Mouse (Mus musculus): Measurements from ENCODE around the gene Olfr1475. TPM values are rescaled to one million over a fixed set of nuclear protein-coding genes. Genes with fewer than 3 reads are reported as not detected.
"Not testable (repeated sequence)": the region's sequence is repeated elsewhere in the genome, so short reads cannot be mapped to it uniquely, and the experiment has no call there.

The Olfr1475 gene
- polyA plus RNA-seq (2015; fragmentation: Nextera tagmentation; extraction: Ambion mirVana) = not detected in 2 replicates

DNA sequence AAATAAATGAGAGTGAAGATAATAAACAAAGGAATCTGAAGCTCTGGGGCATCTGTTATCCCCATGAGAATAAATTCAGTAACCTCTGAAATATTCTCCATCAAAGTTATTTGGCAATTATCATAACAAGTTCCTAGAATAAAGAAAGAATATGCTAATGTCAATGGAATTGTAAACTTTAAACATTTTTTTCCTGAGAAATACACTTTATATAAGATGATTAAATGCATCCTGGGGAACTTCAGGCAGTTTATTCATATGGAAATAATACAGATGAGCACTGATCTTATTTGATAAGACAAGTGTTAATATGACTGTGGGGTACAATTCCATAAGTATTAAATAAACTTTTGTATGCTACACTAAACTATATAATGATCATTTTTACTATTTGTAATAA is at the start of gene Olfr1475:
Gene Olfr1475, minus strand, starts transcription at position 101 of the 400 bp plus-strand sequence.
- Histone ChIP-seq H3K27ac (no peak within 1 kb of the TSS), H3K4me3 (replicated peaks) (no peak within 1 kb of the TSS), H3K4me2 (replicated peaks) (no peak within 1 kb of the TSS), H3K36me3 (no peaks in the 10 kb centered on the region), H3K9ac (replicated peaks) (no peak within 1 kb of the TSS), H3K4me1 (replicated peaks) (no peaks in the 10 kb centered on the region), H3K27me3 (no peaks in the 10 kb centered on the region), H3K9me3 (no peaks in the 10 kb centered on the region)
- ATAC-seq = no peak

- H3K9ac ChIP-seq (replicated peaks) = no peak within 1 kb of the TSS
- 81% methylated on average over 2 of the region's 2 CpGs for WGBS
- H3K36me3 ChIP-seq = no peaks in the 10 kb centered on the region
- H3K9me3 ChIP-seq = peaks cover 19% of the 10 kb centered on the region
- no peak within 1 kb of the TSS for H3K4me2 ChIP-seq (replicated peaks)
- no peak within 1 kb of the TSS for H3K4me3 ChIP-seq (replicated peaks)
- H3K4me1 ChIP-seq (replicated peaks) = no peaks in the 10 kb centered on the region
- no peaks in the 10 kb centered on the region for H3K27me3 ChIP-seq
- H3K27ac ChIP-seq = no peak within 1 kb of the TSS
- no peak for ATAC-seq
Measured at GRCm38 (mm10) chr19:13527613-13528012, 47.6 kb upstream of the Olfr1475 start, which contains the start of gene Olfr1480. TSS of gene Olfr1480 (plus strand) at chr19:13527913.

GRCm38 (mm10) chr19:13500246-13500645 is 20.2 kb upstream of the Olfr1475 start, which contains the start of gene Olfr1477:
TSS of gene Olfr1477 (plus strand) at chr19:13500546.
- Histone ChIP-seq H3K4me2 (replicated peaks) (no peak within 1 kb of the TSS), H3K9ac (replicated peaks) (no peak within 1 kb of the TSS), H3K4me3 (replicated peaks) (no peak within 1 kb of the TSS), H3K4me1 (replicated peaks) (no peaks in the 10 kb centered on the region), H3K27ac (no peak within 1 kb of the TSS), H3K36me3 (no peaks in the 10 kb centered on the region), H3K27me3 (no peaks in the 10 kb centered on the region), H3K9me3 (peaks cover 18% of the 10 kb centered on the region)
- ATAC-seq = no peak
- 74% methylated on average over 3 of the region's 3 CpGs for WGBS

GRCm38 (mm10) chr19:13469265-13469664 is 10.7 kb downstream of the Olfr1475 start, which contains the start of gene Olfr1474:
TSS of gene Olfr1474 (plus strand) at chr19:13469565.
- not testable (repeated sequence) for H3K36me3 ChIP-seq; H3K9me3 ChIP-seq; H3K4me2 ChIP-seq (replicated peaks); H3K4me1 ChIP-seq (replicated peaks); H3K9ac ChIP-seq (replicated peaks); ATAC-seq; H3K4me3 ChIP-seq (replicated peaks); H3K27me3 ChIP-seq; H3K27ac ChIP-seq
- WGBS = 79% methylated on average over 4 of the region's 4 CpGs

DNA sequence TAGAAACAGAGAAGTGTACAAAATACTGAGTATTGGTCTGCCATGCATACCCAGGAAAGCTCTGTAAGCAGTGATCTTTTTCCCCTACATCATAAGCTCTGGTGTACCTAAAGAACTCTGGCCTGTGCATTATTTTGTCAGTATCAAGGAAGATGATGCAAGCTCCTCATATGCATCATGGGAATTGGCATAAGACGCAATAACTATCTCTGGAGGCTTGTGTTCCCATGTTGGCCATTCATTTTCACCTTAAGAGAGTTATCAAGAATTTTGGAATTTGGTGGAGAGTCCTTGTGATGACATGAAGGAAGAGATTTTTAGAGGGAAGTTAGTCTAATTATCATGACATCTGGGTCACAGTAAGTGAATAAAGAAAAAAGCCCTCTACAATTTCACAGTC is 24.0 kb downstream of the Olfr1475 start, which contains the start of gene Olfr1472:
Gene Olfr1472, minus strand, starts transcription at position 101 of the 400 bp plus-strand sequence.
- H3K36me3 ChIP-seq = no peaks in the 10 kb centered on the region
- no peak within 1 kb of the TSS for H3K4me2 ChIP-seq (replicated peaks)
- no peaks in the 10 kb centered on the region for H3K27me3 ChIP-seq
- whole genome bisulfite sequencing = 80% methylated on average over 1 of the region's 1 CpGs
- peaks cover 28% of the 10 kb centered on the region; the same call in 1 of the 2 replicates for H3K9me3 ChIP-seq
- H3K9ac ChIP-seq (replicated peaks) = no peak within 1 kb of the TSS
- no peak for ATAC-seq
- no peak within 1 kb of the TSS for H3K27ac ChIP-seq
- H3K4me1 ChIP-seq (replicated peaks) = no peaks in the 10 kb centered on the region
- H3K4me3 ChIP-seq (replicated peaks) = no peak within 1 kb of the TSS

DNA sequence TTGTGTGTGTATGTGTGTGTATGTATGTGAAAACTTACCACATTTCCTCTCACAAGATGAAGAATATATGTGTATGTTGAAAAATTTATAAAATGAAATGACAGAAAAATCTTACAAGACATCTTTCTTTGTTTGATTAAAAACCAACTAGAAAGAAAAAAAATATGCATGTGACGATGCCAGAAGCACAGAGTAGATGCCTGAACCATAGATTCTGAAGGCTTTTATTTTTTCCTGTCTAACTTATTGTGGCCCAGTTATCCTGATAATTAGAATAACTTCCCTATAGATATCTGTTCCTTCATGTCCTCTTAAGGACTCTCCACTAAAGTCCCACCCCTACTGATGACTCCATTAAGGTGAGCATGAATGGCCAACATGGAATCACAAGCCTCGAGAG is 36.9 kb downstream of the Olfr1475 start, which contains the start of gene Olfr1471:
Gene Olfr1471, plus strand, starts transcription at position 301 of the 400 bp plus-strand sequence.
- H3K36me3 ChIP-seq; H3K27me3 ChIP-seq; H3K27ac ChIP-seq; H3K4me2 ChIP-seq (replicated peaks); H3K4me1 ChIP-seq (replicated peaks); H3K9me3 ChIP-seq; H3K9ac ChIP-seq (replicated peaks); H3K4me3 ChIP-seq (replicated peaks); ATAC-seq: not testable (repeated sequence)
- 72% methylated on average over 2 of the region's 2 CpGs for WGBS

Other genes with a start within 250 kb of the Olfr1475 start
- not detected in 2 replicates for gene Olfr1463, start 248.9 kb downstream of the Olfr1475 start, polyA plus RNA-seq (2015; fragmentation: Nextera tagmentation; extraction: Ambion mirVana)
- gene Olfr1465, start 164.7 kb downstream of the Olfr1475 start, polyA plus RNA-seq (2015; fragmentation: Nextera tagmentation; extraction: Ambion mirVana) = not detected in 2 replicates
- gene Olfr1466, start 141.3 kb downstream of the Olfr1475 start, polyA plus RNA-seq (2015; fragmentation: Nextera tagmentation; extraction: Ambion mirVana) = not detected in 2 replicates
- gene Olfr1467, start 118.0 kb downstream of the Olfr1475 start, polyA plus RNA-seq (2015; fragmentation: Nextera tagmentation; extraction: Ambion mirVana) = not detected in 2 replicates
- gene Olfr1469, start 72.3 kb downstream of the Olfr1475 start, polyA plus RNA-seq (2015; fragmentation: Nextera tagmentation; extraction: Ambion mirVana) = not detected in 2 replicates
- not detected in 2 replicates for gene Olfr1471, start 36.8 kb downstream of the Olfr1475 start, polyA plus RNA-seq (2015; fragmentation: Nextera tagmentation; extraction: Ambion mirVana)
- gene Olfr1472, start 24.1 kb downstream of the Olfr1475 start, polyA plus RNA-seq (2015; fragmentation: Nextera tagmentation; extraction: Ambion mirVana) = not detected in 2 replicates
- gene Olfr1474, start 10.6 kb downstream of the Olfr1475 start, polyA plus RNA-seq (2015; fragmentation: Nextera tagmentation; extraction: Ambion mirVana) = not detected in 2 replicates
- not detected in 2 replicates for gene Olfr1477, start 20.4 kb upstream of the Olfr1475 start, polyA plus RNA-seq (2015; fragmentation: Nextera tagmentation; extraction: Ambion mirVana)
- not detected in 2 replicates for gene Olfr1480, start 47.7 kb upstream of the Olfr1475 start, polyA plus RNA-seq (2015; fragmentation: Nextera tagmentation; extraction: Ambion mirVana)
- not detected in 2 replicates for gene Olfr1484, start 103.3 kb upstream of the Olfr1475 start, polyA plus RNA-seq (2015; fragmentation: Nextera tagmentation; extraction: Ambion mirVana)
- gene Olfr1487, start 137.2 kb upstream of the Olfr1475 start, polyA plus RNA-seq (2015; fragmentation: Nextera tagmentation; extraction: Ambion mirVana) = not detected in 2 replicates
- not detected in 2 replicates for gene Olfr1489, start 151.4 kb upstream of the Olfr1475 start, polyA plus RNA-seq (2015; fragmentation: Nextera tagmentation; extraction: Ambion mirVana)
- gene Olfr1490, start 170.9 kb upstream of the Olfr1475 start, polyA plus RNA-seq (2015; fragmentation: Nextera tagmentation; extraction: Ambion mirVana) = not detected in 2 replicates
- gene Olfr1491, start 217.1 kb upstream of the Olfr1475 start, polyA plus RNA-seq (2015; fragmentation: Nextera tagmentation; extraction: Ambion mirVana) = not detected in 2 replicates
- not detected in 2 replicates for gene Olfr1493-ps1, start 243.1 kb upstream of the Olfr1475 start, polyA plus RNA-seq (2015; fragmentation: Nextera tagmentation; extraction: Ambion mirVana)

Data from midbrain, embryonic 13.5 days (tissue).